Mouse (Mus musculus) 416B (cell line): ENCODE measurements at regions not wholly inside any gene's neighbourhood (a gene's known extent, or its start where the extent isn't known, plus 50 kb on each side); places are given as distances from the start of the nearest gene placed in this dataset.
A peak's percentile ranks its signal among the peaks of the same experiment; 100 is the strongest.

Experiments used
- DNase-seq: peaks from one replicate; pipeline ENCODE4 v3.0.0; 2011; ENCODE audit warnings: low read depth

- no peak for DNase-seq
These were observed 58.6 kb downstream of the Kcnrg start for GRCm38 (mm10) chr14:61665815-61666214.

- DNase-seq = no peak
These were observed 65.9 kb downstream of the Kcnrg start for GRCm38 (mm10) chr14:61673184-61673583.

- no peak for DNase-seq
These were observed 70.8 kb downstream of the Kcnrg start for GRCm38 (mm10) chr14:61678107-61678506.

GRCm38 (mm10) chr14:61680818-61681707 is 73.8 kb downstream of the Kcnrg start:
- peak; percentile 96 for DNase-seq

- DNase-seq = peak; percentile 96
These were observed 74.7 kb downstream of the Kcnrg start for GRCm38 (mm10) chr14:61681708-61682701.

- peak; percentile 81 for DNase-seq
These were observed 75.6 kb downstream of the Kcnrg start for GRCm38 (mm10) chr14:61682721-61683355.

- no peak for DNase-seq
These were observed 76.1 kb downstream of the Kcnrg start for GRCm38 (mm10) chr14:61683356-61683740.

- DNase-seq = peak; percentile 75
These were observed 76.6 kb downstream of the Kcnrg start for GRCm38 (mm10) chr14:61683791-61684411.

- DNase-seq = no peak
These were observed 77.4 kb downstream of the Kcnrg start for GRCm38 (mm10) chr14:61684473-61685230.

GRCm38 (mm10) chr14:61685231-61685800 is 78.1 kb downstream of the Kcnrg start:
- DNase-seq = no peak

GRCm38 (mm10) chr14:61686101-61686691 is 78.9 kb downstream of the Kcnrg start:
- peak; percentile 50 for DNase-seq

GRCm38 (mm10) chr14:61686821-61687341 is 79.6 kb downstream of the Kcnrg start:
- peak; percentile 63 for DNase-seq

- DNase-seq = peak; percentile 43
These were observed 80.2 kb downstream of the Kcnrg start for GRCm38 (mm10) chr14:61687346-61688012.

- DNase-seq = no peak
These were observed 80.8 kb downstream of the Kcnrg start for GRCm38 (mm10) chr14:61688013-61688520.

GRCm38 (mm10) chr14:61688666-61689065 is 81.4 kb downstream of the Kcnrg start:
- DNase-seq = no peak

GRCm38 (mm10) chr14:61689281-61689680 is 82.0 kb downstream of the Kcnrg start:
- DNase-seq = no peak

GRCm38 (mm10) chr14:61689776-61690175 is 82.5 kb downstream of the Kcnrg start:
- DNase-seq = no peak

- DNase-seq = peak; percentile 98
These were observed 84.6 kb downstream of the Kcnrg start for GRCm38 (mm10) chr14:61691785-61692372.

GRCm38 (mm10) chr14:61694796-61695195 is 87.5 kb downstream of the Kcnrg start:
- no peak for DNase-seq
